Mouse (Mus musculus) heart, adult 8-10 months (tissue): Measurements from ENCODE around the gene Socs3. TPM values are rescaled to one million over a fixed set of nuclear protein-coding genes. Genes with fewer than 3 reads are reported as not detected.

Experiments
- DNase-seq: peaks from one replicate; pipeline ENCODE4 v3.0.0; 2022; ENCODE audit warnings: low spot score
- total RNA-seq, 4 experiments: library from RNA; stranded (reverse); gene quantifications; 2 replicates each; pipeline ENCODE4 v1.2.4; 2022

Gene Socs3
- total RNA-seq, 4 experiments from 2014 or later: 3.8 to 6.2 (median 4.7) TPM

GRCm38 (mm10) chr11:117995661-117996060 lies 25.8 kb upstream of the Socs3 start:
- DNase-seq: no peak

- no peak for DNase-seq
Observed at GRCm38 (mm10) chr11:117995255-117995654, 25.4 kb upstream of the Socs3 start.

- peak; percentile 66 for DNase-seq
Observed at GRCm38 (mm10) chr11:117994250-117995057, 24.6 kb upstream of the Socs3 start.

- no peak for DNase-seq
Observed at GRCm38 (mm10) chr11:117993190-117994175, 23.6 kb upstream of the Socs3 start.

GRCm38 (mm10) chr11:117991502-117992470 lies 21.9 kb upstream of the Socs3 start:
- peak; percentile 54 for DNase-seq

- no peak for DNase-seq
Observed at GRCm38 (mm10) chr11:117989926-117990325, 20.1 kb upstream of the Socs3 start.

GRCm38 (mm10) chr11:117989241-117989640 lies 19.4 kb upstream of the Socs3 start:
- no peak for DNase-seq

GRCm38 (mm10) chr11:117987968-117988367 lies 18.1 kb upstream of the Socs3 start:
- DNase-seq: no peak

- DNase-seq: no peak
Observed at GRCm38 (mm10) chr11:117987032-117987451, 17.2 kb upstream of the Socs3 start.

GRCm38 (mm10) chr11:117986126-117987031 lies 16.5 kb upstream of the Socs3 start, which contains the start of gene Pgs1:
Gene Pgs1 (plus strand): TSS chr11:117986292.
- peak; percentile 89 for DNase-seq

GRCm38 (mm10) chr11:117983770-117984169 lies 13.9 kb upstream of the Socs3 start:
- no peak for DNase-seq

- DNase-seq: no peak
Observed at GRCm38 (mm10) chr11:117982426-117982825, 12.6 kb upstream of the Socs3 start.

- DNase-seq: no peak
Observed at GRCm38 (mm10) chr11:117979388-117979787, 9.5 kb upstream of the Socs3 start.

GRCm38 (mm10) chr11:117977694-117978360 lies 8.0 kb upstream of the Socs3 start:
- no peak for DNase-seq

GRCm38 (mm10) chr11:117976081-117976582 lies 6.3 kb upstream of the Socs3 start:
- no peak for DNase-seq

- DNase-seq: no peak
Observed at GRCm38 (mm10) chr11:117975211-117975967, 5.5 kb upstream of the Socs3 start.

- no peak for DNase-seq
Observed at GRCm38 (mm10) chr11:117974327-117975125, 4.7 kb upstream of the Socs3 start.

GRCm38 (mm10) chr11:117973569-117973968 lies 3.7 kb upstream of the Socs3 start:
- DNase-seq: no peak
